Mouse (Mus musculus) CH12.LX (cell line): ENCODE measurements around the gene Ttc7b. TPM values are rescaled to one million over a fixed set of nuclear protein-coding genes. Genes with fewer than 3 reads are reported as not detected.
A peak's percentile ranks its signal among the peaks of the same experiment; 100 is the strongest.

Experiments used
- DNase-seq: peaks from one replicate; pipeline ENCODE4 v3.0.0-alpha.2; 2013; ENCODE audit errors: extremely low read depth
- H3K27ac ChIP-seq: 2 replicates; pipeline ENCODE4 v1.5.1; 2012; ENCODE audit warnings: low read depth, mild to moderate bottlenecking, control low read depth, moderate library complexity; ENCODE audit not compliant: insufficient read depth
- H3K27me3 ChIP-seq: replicated peaks from 2 replicates; pipeline ENCODE3; 2012; ENCODE audit warnings: inconsistent platforms
- H3K36me3 ChIP-seq, 2 experiments: replicated peaks in 1 of 2; 2 replicates each; pipeline versions ENCODE3 to v1.6.1; 2012; ENCODE audit warnings: inconsistent platforms in 1 of 2, low read length in 1 of 2, mild to moderate bottlenecking in 1 of 2, mixed read lengths in 1 of 2, moderate library complexity in 1 of 2; ENCODE audit not compliant: control insufficient read depth in 1 of 2, insufficient read depth in 1 of 2
- H3K4me1 ChIP-seq, 2 experiments: 2 replicates each; pipeline ENCODE4 v1.6.1; 2012; ENCODE audit warnings: inconsistent platforms in 1 of 2, moderate library complexity in 1 of 2; ENCODE audit not compliant: insufficient read depth in 2 of 2, control insufficient read depth in 1 of 2
- H3K4me2 ChIP-seq: 2 replicates; pipeline ENCODE4 v1.6.1; 2012; ENCODE audit warnings: low read depth, mild to moderate bottlenecking, control low read depth; ENCODE audit not compliant: poor library complexity, insufficient read depth, severe bottlenecking
- H3K4me3 ChIP-seq, 3 experiments: fragments of 150-350 bp in 1 of 3; sonication (generic) in 1 of 3; replicated peaks in 1 of 3; 2 replicates each; pipeline versions ENCODE3 to v1.5.1; 2011 to 2012; ENCODE audit warnings: low read depth in 2 of 3, low read length in 2 of 3, mild to moderate bottlenecking in 2 of 3, moderate library complexity in 2 of 3, control low read depth in 1 of 3, improper control_type of control experiment in 1 of 3, inconsistent platforms in 1 of 3, mixed read lengths in 1 of 3; ENCODE audit not compliant: poor library complexity in 1 of 3
- H3K79me2 ChIP-seq: replicated peaks from 2 replicates; pipeline ENCODE4 v1.6.1; 2012; ENCODE audit warnings: mild to moderate bottlenecking, moderate library complexity; ENCODE audit not compliant: control insufficient read depth, poor library complexity, insufficient read depth, severe bottlenecking; ENCODE audit errors: extremely low read depth
- H3K9ac ChIP-seq: 2 replicates; pipeline ENCODE4 v1.6.1; 2012; ENCODE audit warnings: low read depth, mild to moderate bottlenecking, control low read depth, moderate library complexity; ENCODE audit not compliant: insufficient read depth
- H3K9me3 ChIP-seq: replicated peaks from 2 replicates; pipeline ENCODE3; 2012; ENCODE audit warnings: low read length, inconsistent platforms, mixed read lengths
- BHLHE40 ChIP-seq: IDR thresholded peaks from 2 replicates; pipeline ENCODE4 v1.6.1; 2011; ENCODE audit warnings: mild to moderate bottlenecking, low read depth, low read length, improper control_type of control experiment
- CHD1 ChIP-seq: IDR thresholded peaks from 2 replicates; pipeline ENCODE4 v1.6.1; 2012; ENCODE audit warnings: low read depth, low read length, improper control_type of control experiment, inconsistent platforms
- EP300 ChIP-seq: IDR thresholded peaks from 2 replicates; pipeline ENCODE4 v1.6.1; 2011; ENCODE audit warnings: low read length, improper control_type of control experiment
- ETS1 ChIP-seq: conservative IDR thresholded peaks from 2 replicates; pipeline ENCODE4 v1.6.1; 2012; ENCODE audit warnings: low read depth, mild to moderate bottlenecking, inconsistent platforms, low read length, improper control_type of control experiment, moderate library complexity
- IRF4 ChIP-seq: IDR thresholded peaks from 2 replicates; pipeline ENCODE4 v1.6.1; 2014; ENCODE audit warnings: low read depth, mild to moderate bottlenecking, inconsistent platforms, low read length, improper control_type of control experiment
- MAX ChIP-seq: IDR thresholded peaks from 2 replicates; pipeline ENCODE4 v1.6.1; 2011; ENCODE audit warnings: low read length, improper control_type of control experiment
- MAZ ChIP-seq: IDR thresholded peaks from 2 replicates; pipeline ENCODE4 v1.6.1; 2012; ENCODE audit warnings: low read depth, mild to moderate bottlenecking, inconsistent platforms, low read length, improper control_type of control experiment, moderate library complexity
- MYC ChIP-seq: IDR thresholded peaks from 2 replicates; pipeline ENCODE4 v1.6.1; 2011; ENCODE audit warnings: low read depth, mild to moderate bottlenecking, improper control_type of control experiment, low read length
- RAD21 ChIP-seq: IDR thresholded peaks from 2 replicates; pipeline ENCODE4 v1.6.1; 2011; ENCODE audit warnings: low read depth, mild to moderate bottlenecking, low read length, improper control_type of control experiment, moderate library complexity
- SIN3A ChIP-seq: IDR thresholded peaks from 2 replicates; pipeline ENCODE4 v1.6.1; 2012; ENCODE audit warnings: low read length, improper control_type of control experiment, inconsistent platforms
- USF1 ChIP-seq: IDR thresholded peaks from 2 replicates; pipeline ENCODE4 v1.6.1; 2014; ENCODE audit warnings: low read depth, mild to moderate bottlenecking, inconsistent platforms, low read length, improper control_type of control experiment
- ZC3H11A ChIP-seq: IDR thresholded peaks from 2 replicates; pipeline ENCODE4 v1.6.1; 2012; ENCODE audit warnings: low read depth, mild to moderate bottlenecking, inconsistent platforms, low read length, improper control_type of control experiment
- ZNF384 ChIP-seq: IDR thresholded peaks from 2 replicates; pipeline ENCODE4 v1.6.1; 2012; ENCODE audit warnings: low read depth, low read length, improper control_type of control experiment, inconsistent platforms
- dilution Hi-C: fragments of 300-500 bp; cut with MboI; formaldehyde crosslinking; loops from 2 replicates; pipeline ENCODE4 v1.14.3; 2020; ENCODE audit warnings: low sequenced_read_pairs; ENCODE audit not compliant: extremely low pct_unique_long_range_greater_than_20kb, extremely low pct_ligation_motif_present
- in situ Hi-C: fragments of 300-500 bp; cut with MboI; formaldehyde crosslinking; loops from 3 replicates; pipeline ENCODE4 v1.14.3; 2019; ENCODE audit warnings: low sequenced_read_pairs, low pct_ligation_motif_present, low pct_unique_long_range_greater_than_20kb, mixed read lengths
- polyA plus RNA-seq: library from polyadenylated mRNA; unstranded; fragments of >175 nt; gene quantifications from 2 replicates; pipeline ENCODE4 v1.2.1, GENCODE M21; 2012; ENCODE audit warnings: low read depth; ENCODE audit not compliant: insufficient read length
- total RNA-seq, 2 experiments: library from RNA; depleted of rRNA; stranded (reverse); fragments of 300-350 nt in 1 of 2; fragments of >200 nt in 1 of 2; gene quantifications; 2 replicates each; pipeline ENCODE4 v1.2.3; 2012 to 2014

Ttc7b gene
- total and polyA plus RNA-seq, 3 experiments = 7.8 to 18.3 (median 12.7) TPM

- Histone ChIP-seq H3K79me2 (no peaks in the 10 kb centered on the region), H3K36me3 (peaks cover 0 to 37% of the 10 kb centered on the region in 2 experiments), H3K27ac (no peak overlapping the region), H3K9me3 (no peaks in the 10 kb centered on the region), H3K27me3 (no peaks in the 10 kb centered on the region), H3K4me1 (peaks cover 2 to 49% of the 10 kb centered on the region in 2 experiments; a peak in 3 of 4 replicates), H3K4me2 (no peak overlapping the region), H3K4me3 (no peak overlapping the region), H3K9ac (no peak overlapping the region)
- no peak for TF ChIP-seq ZC3H11A
- no peak for TF ChIP-seq MAX
- no peak for TF ChIP-seq SIN3A
- TF ChIP-seq USF1 = no peak
- DNase-seq = peak; percentile 18
- in situ Hi-C loops = no loop called here
- dilution Hi-C loops = no loop called here
Measured at GRCm38 (mm10) chr12:100353075-100353782, 167.4 kb downstream of the Ttc7b start.

- H3K9me3 ChIP-seq = no peaks in the 10 kb centered on the region
- peak; percentile 21 for DNase-seq
- H3K4me3 ChIP-seq = no peak overlapping the region
- in situ Hi-C loops = no loop called here
- dilution Hi-C loops = no loop called here
- peaks cover 2 to 54% of the 10 kb centered on the region in 2 experiments; a peak in 3 of 4 replicates for H3K4me1 ChIP-seq
- no peaks in the 10 kb centered on the region for H3K27me3 ChIP-seq
- TF ChIP-seq BHLHE40 = peak; percentile 8; the same call in 1 of the 2 replicates
- peak; percentile 65 for TF ChIP-seq EP300
- no peak for TF ChIP-seq MAZ
- peaks cover 0 to 34% of the 10 kb centered on the region in 2 experiments for H3K36me3 ChIP-seq
- no peak overlapping the region for H3K9ac ChIP-seq
- no peaks in the 10 kb centered on the region for H3K79me2 ChIP-seq
- no peak overlapping the region for H3K27ac ChIP-seq
- H3K4me2 ChIP-seq = no peak overlapping the region
Measured at GRCm38 (mm10) chr12:100352094-100352493, 168.5 kb downstream of the Ttc7b start.

GRCm38 (mm10) chr12:100343554-100343953 lies 177.1 kb downstream of the Ttc7b start:
- H3K36me3 ChIP-seq = peaks cover 2 to 38% of the 10 kb centered on the region in 2 experiments
- H3K4me2 ChIP-seq = no peak overlapping the region
- dilution Hi-C loops = no loop called here
- in situ Hi-C loops = no loop called here
- DNase-seq = no peak
- no peak overlapping the region for H3K4me3 ChIP-seq
- TF ChIP-seq ZC3H11A (no peak), BHLHE40 (no peak), IRF4 (no peak), RAD21 (no peak), SIN3A (no peak), CHD1 (no peak), MYC (no peak), ETS1 (no peak), ZNF384 (no peak)
- no peak overlapping the region for H3K9ac ChIP-seq
- no peak overlapping the region for H3K27ac ChIP-seq
- H3K27me3 ChIP-seq = no peaks in the 10 kb centered on the region
- no peaks in the 10 kb centered on the region for H3K79me2 ChIP-seq
- H3K9me3 ChIP-seq = no peaks in the 10 kb centered on the region
- H3K4me1 ChIP-seq = peaks cover 0 to 13% of the 10 kb centered on the region in 2 experiments; a peak in 2 of 4 replicates
